Mouse (Mus musculus) midbrain, postnatal 0 days (tissue): ENCODE data around the gene Colq. TPM values are rescaled to one million over a fixed set of nuclear protein-coding genes. Genes with fewer than 3 reads are reported as not detected.
A peak's percentile ranks its signal among the peaks of the same experiment; 100 is the strongest.

Experiments used
- ATAC-seq: fragments of 200-750 bp; cut with Nextera tagmentation; 2 replicates; pipeline ENCODE4 v1.8.0; 2017; ENCODE audit warnings: moderate number of reproducible peaks, mild to moderate bottlenecking, moderate TSS enrichment, moderate library complexity; ENCODE audit not compliant: low FRiP score
- DNase-seq: peaks from one replicate; pipeline ENCODE4 v3.0.0-alpha.2; 2015; ENCODE audit warnings: low spot score
- H3K27ac ChIP-seq: fragments of 300-500 bp; sonication (generic); 2 replicates; pipeline ENCODE4 v1.5.1; 2014; ENCODE audit warnings: low read depth, mild to moderate bottlenecking, low read length, mixed read lengths
- H3K27me3 ChIP-seq: fragments of 300-500 bp; sonication (generic); 2 replicates; pipeline ENCODE4 v1.6.1; 2014; ENCODE audit warnings: low read length, control low read depth, mixed read lengths; ENCODE audit not compliant: insufficient read depth
- H3K36me3 ChIP-seq: fragments of 300-500 bp; sonication (generic); 2 replicates; pipeline ENCODE4 v1.6.1; 2014; ENCODE audit warnings: low read length, control low read depth, mixed read lengths; ENCODE audit not compliant: insufficient read depth
- H3K4me1 ChIP-seq: fragments of 300-500 bp; sonication (generic); 2 replicates; pipeline ENCODE4 v1.6.1; 2014; ENCODE audit warnings: mild to moderate bottlenecking, control low read depth, antibody characterized with exemption, low read length, mixed read lengths; ENCODE audit not compliant: insufficient read depth
- H3K4me2 ChIP-seq: fragments of 300-500 bp; sonication (generic); 2 replicates; pipeline ENCODE4 v1.6.1; 2014; ENCODE audit warnings: low read depth, mild to moderate bottlenecking, low read length, mixed read lengths; ENCODE audit not compliant: poor library complexity, severe bottlenecking
- H3K4me3 ChIP-seq: fragments of 300-500 bp; sonication (generic); 2 replicates; pipeline ENCODE4 v1.5.1; 2014; ENCODE audit warnings: low read depth, mild to moderate bottlenecking, low read length, moderate library complexity
- H3K9ac ChIP-seq: fragments of 300-500 bp; sonication (generic); replicated peaks from 2 replicates; pipeline ENCODE4 v1.6.1; 2014; ENCODE audit warnings: mild to moderate bottlenecking, low read length, moderate library complexity, mixed read lengths; ENCODE audit not compliant: poor library complexity, severe bottlenecking
- H3K9me3 ChIP-seq: fragments of 300-500 bp; sonication (generic); 2 replicates; pipeline ENCODE4 v1.6.1; 2016; ENCODE audit warnings: low read length, control low read depth
- CTCF ChIP-seq: IDR thresholded peaks from 2 replicates; pipeline ENCODE4 v1.5.1; 2016; ENCODE audit warnings: antibody characterized with exemption, mild to moderate bottlenecking
- WGBS: fragments of 180-500 bp; shearing (Covaris S2); extraction: QIAGEN DNeasy Blood & Tissue Kit; methylation state at CpG from one replicate; pipeline ENCODE4 v1.1.7; 2014; 5-methylcytosine and 5-hydroxymethylcytosine counted together
- polyA plus RNA-seq: library from polyadenylated mRNA; unstranded; fragments of >200 nt; fragmentation: Nextera tagmentation; extraction: Ambion mirVana; gene quantifications from 2 replicates; pipeline ENCODE4 v1.2.1, GENCODE M21; 2015
- total RNA-seq: library from RNA; depleted of rRNA; stranded (reverse); fragments of >200 nt; gene quantifications from 2 replicates; pipeline ENCODE4 v1.2.3, GENCODE M21; 2014

Gene Colq
- total and polyA plus RNA-seq, 2 experiments from 2014 or later = 0.06 TPM; not detected in 1

GRCm38 (mm10) chr14:31583082-31583481 lies 8.1 kb downstream of the Colq start:
- no peak overlapping the region for H3K4me3 ChIP-seq
- H3K4me1 ChIP-seq = no peaks in the 10 kb centered on the region
- ATAC-seq (no peak), DNase-seq (no peak)
- WGBS = 83% methylated on average over 9 of the region's 9 CpGs
- H3K9me3 ChIP-seq = no peaks in the 10 kb centered on the region
- no peaks in the 10 kb centered on the region for H3K27me3 ChIP-seq
- no peaks in the 10 kb centered on the region for H3K36me3 ChIP-seq
- no peak overlapping the region for H3K9ac ChIP-seq
- no peak for TF ChIP-seq CTCF
- H3K4me2 ChIP-seq = no peak overlapping the region
- no peak overlapping the region for H3K27ac ChIP-seq

- no peaks in the 10 kb centered on the region for H3K4me1 ChIP-seq
- H3K4me3 ChIP-seq = no peak overlapping the region
- H3K4me2 ChIP-seq = no peak overlapping the region
- TF ChIP-seq CTCF = no peak
- H3K27me3 ChIP-seq = no peaks in the 10 kb centered on the region
- no peaks in the 10 kb centered on the region for H3K36me3 ChIP-seq
- no peak overlapping the region for H3K27ac ChIP-seq
- no peaks in the 10 kb centered on the region for H3K9me3 ChIP-seq
- no peak overlapping the region for H3K9ac ChIP-seq
- peak; percentile 29 for DNase-seq
- ATAC-seq = no peak
- WGBS = 63% methylated on average over 9 of the region's 9 CpGs
Measured at GRCm38 (mm10) chr14:31577966-31578735, 13.0 kb downstream of the Colq start.

- no peak for TF ChIP-seq CTCF
- no peaks in the 10 kb centered on the region for H3K27me3 ChIP-seq
- H3K9ac ChIP-seq = no peak overlapping the region
- H3K9me3 ChIP-seq = no peaks in the 10 kb centered on the region
- no peak overlapping the region for H3K4me3 ChIP-seq
- H3K36me3 ChIP-seq = no peaks in the 10 kb centered on the region
- no peak for ATAC-seq
- no peaks in the 10 kb centered on the region for H3K4me1 ChIP-seq
- 60% methylated on average over 10 of the region's 10 CpGs for WGBS
- H3K4me2 ChIP-seq = no peak overlapping the region
- no peak overlapping the region for H3K27ac ChIP-seq
- no peak for DNase-seq
Measured at GRCm38 (mm10) chr14:31576846-31577697, 14.1 kb downstream of the Colq start.

- Histone ChIP-seq H3K36me3 (no peaks in the 10 kb centered on the region), H3K4me2 (no peak overlapping the region), H3K4me1 (no peaks in the 10 kb centered on the region), H3K27ac (no peak overlapping the region), H3K27me3 (no peaks in the 10 kb centered on the region), H3K9me3 (no peaks in the 10 kb centered on the region), H3K9ac (no peak overlapping the region), H3K4me3 (no peak overlapping the region)
- no peak for DNase-seq
- no peak for TF ChIP-seq CTCF
- no peak for ATAC-seq
- 82% methylated on average over 9 of the region's 9 CpGs for WGBS
Measured at GRCm38 (mm10) chr14:31575866-31576265, 15.3 kb downstream of the Colq start.

- no peak overlapping the region for H3K4me3 ChIP-seq
- H3K36me3 ChIP-seq = no peaks in the 10 kb centered on the region
- H3K27me3 ChIP-seq = no peaks in the 10 kb centered on the region
- no peak overlapping the region for H3K9ac ChIP-seq
- no peaks in the 10 kb centered on the region for H3K4me1 ChIP-seq
- H3K9me3 ChIP-seq = no peaks in the 10 kb centered on the region
- 92% methylated on average over 18 of the region's 18 CpGs for WGBS
- ATAC-seq (no peak), DNase-seq (no peak)
- H3K4me2 ChIP-seq = no peak overlapping the region
- TF ChIP-seq CTCF = no peak
- no peak overlapping the region for H3K27ac ChIP-seq
Measured at GRCm38 (mm10) chr14:31574903-31575665, 16.1 kb downstream of the Colq start.
